Mouse (Mus musculus) forebrain, embryonic 12.5 days (tissue): Measurements from ENCODE around the gene Tas2r106. TPM values are rescaled to one million over a fixed set of nuclear protein-coding genes. Genes with fewer than 3 reads are reported as not detected.

ENCODE experiments used
- ATAC-seq: fragments of 200-750 bp; cut with Nextera tagmentation; 2 replicates; pipeline ENCODE4 v1.8.0; 2017; ENCODE audit warnings: moderate TSS enrichment; ENCODE audit not compliant: low FRiP score
- H3K27ac ChIP-seq: fragments of 300-500 bp; sonication (generic); 2 replicates; pipeline ENCODE4 v1.5.1; 2016; ENCODE audit warnings: mild to moderate bottlenecking
- H3K27me3 ChIP-seq: fragments of 300-500 bp; sonication (generic); 2 replicates; pipeline ENCODE4 v1.6.1; 2016; ENCODE audit warnings: mild to moderate bottlenecking
- H3K36me3 ChIP-seq: fragments of 300-500 bp; sonication (generic); replicated peaks from 2 replicates; pipeline ENCODE4 v1.6.1; 2016; ENCODE audit warnings: mild to moderate bottlenecking
- H3K4me1 ChIP-seq: fragments of 300-500 bp; sonication (generic); 2 replicates; pipeline ENCODE4 v1.6.1; 2016
- H3K4me2 ChIP-seq: fragments of 300-500 bp; sonication (generic); 2 replicates; pipeline ENCODE4 v1.6.1; 2016; ENCODE audit warnings: mild to moderate bottlenecking, moderate library complexity
- H3K4me3 ChIP-seq: fragments of 300-500 bp; sonication (generic); replicated peaks from 2 replicates; pipeline ENCODE4 v1.5.1; 2016; ENCODE audit warnings: mild to moderate bottlenecking
- H3K9ac ChIP-seq: fragments of 300-500 bp; sonication (generic); 2 replicates; pipeline ENCODE4 v1.6.1; 2016; ENCODE audit warnings: mild to moderate bottlenecking
- H3K9me3 ChIP-seq: fragments of 300-500 bp; sonication (generic); 2 replicates; pipeline ENCODE4 v1.6.1; 2016
- WGBS: fragments of 180-500 bp; shearing (Covaris S2); methylation state at CpG from one replicate; pipeline ENCODE4 v1.1.7; 2016; 5-methylcytosine and 5-hydroxymethylcytosine counted together
- polyA plus RNA-seq: library from polyadenylated mRNA; unstranded; fragments of >200 nt; fragmentation: Nextera tagmentation; extraction: Ambion mirVana; gene quantifications from 2 replicates; pipeline ENCODE4 v1.2.1, GENCODE M21; 2016

Tas2r106 gene
- polyA plus RNA-seq: not detected in 2 replicates

- H3K4me2 ChIP-seq: no peak within 1 kb of the TSS
- H3K4me1 ChIP-seq: no peaks in the 10 kb centered on the region
- H3K36me3 ChIP-seq: no peaks in the 10 kb centered on the region
- ATAC-seq: no peak
- peaks cover 4% of the 10 kb centered on the region for H3K9me3 ChIP-seq
- no peak within 1 kb of the TSS for H3K9ac ChIP-seq
- H3K27me3 ChIP-seq: no peaks in the 10 kb centered on the region
- no peak within 1 kb of the TSS for H3K4me3 ChIP-seq
- H3K27ac ChIP-seq: no peak within 1 kb of the TSS
- 71% methylated on average over 3 of the region's 3 CpGs for WGBS
Observed at GRCm38 (mm10) chr6:131678786-131679185, at the start of gene Tas2r106. Tas2r106 (minus strand) TSS chr6:131678886.

DNA sequence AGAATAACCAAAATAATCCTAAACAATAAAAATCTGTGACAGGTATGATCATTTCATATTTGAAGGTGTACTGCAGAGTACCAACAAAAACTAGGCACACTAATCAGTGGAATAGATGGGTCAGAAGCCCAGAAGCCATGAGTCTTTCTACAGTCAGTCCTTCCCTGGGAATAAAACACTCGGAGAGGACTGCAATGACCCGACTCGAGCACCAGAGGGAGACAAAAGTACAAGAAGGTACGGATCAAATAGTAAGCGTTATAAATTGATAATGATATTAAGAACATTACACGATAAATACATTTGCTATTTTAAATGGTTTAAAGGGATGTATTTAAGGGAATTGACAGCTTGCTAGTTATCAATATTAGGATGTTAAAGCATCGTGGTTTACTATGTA, 34.1 kb upstream of the Tas2r106 start:
- 48% methylated on average over 7 of the region's 7 CpGs for WGBS

DNA sequence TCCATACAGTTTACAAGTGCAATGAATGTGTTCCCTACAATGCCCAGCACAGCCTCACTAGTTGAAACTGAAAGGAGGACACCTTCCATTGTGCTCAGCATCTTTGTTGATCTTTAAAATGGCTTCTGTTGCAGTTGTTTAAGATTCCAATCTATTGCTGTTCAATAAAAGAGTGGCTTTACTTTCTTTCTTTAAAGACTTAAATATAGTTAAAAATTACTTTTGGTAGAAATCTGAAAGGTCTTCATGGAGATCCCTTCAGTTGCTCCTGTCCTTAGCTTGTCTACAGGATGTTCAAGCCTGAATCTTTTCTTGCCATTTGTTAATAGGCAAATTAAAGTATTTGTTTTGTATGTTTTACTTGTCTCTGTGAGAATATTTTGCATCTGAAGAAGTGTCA, 11.3 kb upstream of the Tas2r106 start, which contains the start of gene Tas2r114:
Tas2r114 (minus strand) TSS at position 101 of the 400 bp plus-strand sequence.
- Histone ChIP-seq H3K4me3 (no peak within 1 kb of the TSS), H3K27ac (no peak within 1 kb of the TSS), H3K36me3 (no peaks in the 10 kb centered on the region), H3K4me2 (no peak within 1 kb of the TSS), H3K9me3 (peaks cover 16% of the 10 kb centered on the region), H3K9ac (no peak within 1 kb of the TSS), H3K27me3 (no peaks in the 10 kb centered on the region), H3K4me1 (no peaks in the 10 kb centered on the region)
- ATAC-seq: no peak

More for the DNA sequence above, 34.1 kb upstream of the Tas2r106 start:
- Histone ChIP-seq H3K36me3 (no peaks in the 10 kb centered on the region), H3K9me3 (peaks cover 9% of the 10 kb centered on the region), H3K4me3 (no peak overlapping the region), H3K9ac (no peak overlapping the region), H3K4me1 (no peaks in the 10 kb centered on the region), H3K4me2 (no peak overlapping the region), H3K27me3 (no peaks in the 10 kb centered on the region), H3K27ac (no peak overlapping the region)
- ATAC-seq: no peak

GRCm38 (mm10) chr6:131687395-131687794, 8.7 kb upstream of the Tas2r106 start, which contains the start of gene Tas2r105:
Tas2r105 (minus strand) TSS chr6:131687495.
- no peak for ATAC-seq
- H3K4me2 ChIP-seq: no peak within 1 kb of the TSS

DNA sequence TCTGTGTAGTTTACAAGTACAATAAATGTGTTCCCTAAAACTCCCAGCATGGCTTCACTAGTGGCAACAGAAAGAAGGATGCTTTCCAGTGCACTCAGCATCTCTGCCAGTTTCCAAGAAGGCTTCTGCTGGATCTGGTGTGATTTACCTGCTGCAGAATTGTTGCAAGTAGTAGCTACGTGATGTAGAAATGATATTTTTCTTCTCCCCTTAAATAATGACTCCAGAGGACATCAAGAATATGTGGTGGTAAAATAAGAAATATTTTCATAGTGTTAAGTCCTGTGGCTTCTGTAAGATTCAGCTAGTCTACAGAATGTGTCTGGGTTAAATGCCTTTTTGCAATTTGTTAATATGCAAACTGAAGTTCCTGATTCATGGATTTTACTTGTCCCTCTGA, 7.0 kb upstream of the Tas2r106 start, which contains the start of gene Tas2r104:
Tas2r104 (minus strand) TSS at position 101 of the 400 bp plus-strand sequence.
- H3K4me3 ChIP-seq: no peak within 1 kb of the TSS
- 68% methylated on average over 1 of the region's 1 CpGs for WGBS
- no peak for ATAC-seq

More at GRCm38 (mm10) chr6:131687395-131687794, 8.7 kb upstream of the Tas2r106 start, which contains the start of gene Tas2r105:
- H3K27me3 ChIP-seq: no peaks in the 10 kb centered on the region
- H3K4me1 ChIP-seq: no peaks in the 10 kb centered on the region
- H3K27ac ChIP-seq: no peak within 1 kb of the TSS
- H3K9me3 ChIP-seq: peaks cover 13% of the 10 kb centered on the region
- H3K9ac ChIP-seq: no peak within 1 kb of the TSS
- H3K4me3 ChIP-seq: no peak within 1 kb of the TSS
- H3K36me3 ChIP-seq: no peaks in the 10 kb centered on the region
- 82% methylated on average over 1 of the region's 1 CpGs for WGBS

GRCm38 (mm10) chr6:131660049-131660448, 18.6 kb downstream of the Tas2r106 start, which contains the start of gene Tas2r107:
Tas2r107 (minus strand) TSS chr6:131660149.
- no peaks in the 10 kb centered on the region for H3K4me1 ChIP-seq
- no peaks in the 10 kb centered on the region for H3K36me3 ChIP-seq
- no peaks in the 10 kb centered on the region for H3K27me3 ChIP-seq
- no peak within 1 kb of the TSS for H3K4me2 ChIP-seq
- H3K27ac ChIP-seq: no peak within 1 kb of the TSS
- H3K9ac ChIP-seq: no peak within 1 kb of the TSS
- peaks cover 18% of the 10 kb centered on the region; the same call in 1 of the 2 replicates for H3K9me3 ChIP-seq
- H3K4me3 ChIP-seq: no peak within 1 kb of the TSS
- no peak for ATAC-seq

More for the DNA sequence above, 7.0 kb upstream of the Tas2r106 start, which contains the start of gene Tas2r104:
- H3K4me2 ChIP-seq: no peak within 1 kb of the TSS
- no peak within 1 kb of the TSS for H3K27ac ChIP-seq
- no peaks in the 10 kb centered on the region for H3K27me3 ChIP-seq
- H3K4me1 ChIP-seq: no peaks in the 10 kb centered on the region
- no peaks in the 10 kb centered on the region; the same call in 1 of the 2 replicates for H3K9me3 ChIP-seq
- H3K9ac ChIP-seq: no peak within 1 kb of the TSS
- H3K36me3 ChIP-seq: no peaks in the 10 kb centered on the region

- H3K27ac ChIP-seq: no peak within 1 kb of the TSS
- no peaks in the 10 kb centered on the region for H3K36me3 ChIP-seq
- H3K9ac ChIP-seq: no peak within 1 kb of the TSS
- H3K4me1 ChIP-seq: no peaks in the 10 kb centered on the region
- no peak within 1 kb of the TSS for H3K4me2 ChIP-seq
- ATAC-seq: no peak
- no peaks in the 10 kb centered on the region for H3K27me3 ChIP-seq
- H3K4me3 ChIP-seq: no peak within 1 kb of the TSS
- WGBS: 77% methylated on average over 3 of the region's 3 CpGs
- no peaks in the 10 kb centered on the region; the same call in 1 of the 2 replicates for H3K9me3 ChIP-seq
Observed at GRCm38 (mm10) chr6:131630812-131631211, 47.9 kb downstream of the Tas2r106 start, which contains the start of gene Tas2r130. Tas2r130 (minus strand) TSS chr6:131630912.

Other genes with a start within 250 kb of the Tas2r106 start
- not detected in 2 replicates for gene 5430401F13Rik, start 192.5 kb downstream of the Tas2r106 start, polyA plus RNA-seq
- not detected in 2 replicates for gene Gm6619, start 192.5 kb downstream of the Tas2r106 start, polyA plus RNA-seq
- not detected in 2 replicates for gene Tas2r130, start 48.0 kb downstream of the Tas2r106 start, polyA plus RNA-seq
- not detected in 2 replicates for gene Tas2r107, start 18.7 kb downstream of the Tas2r106 start, polyA plus RNA-seq
- gene Tas2r104, start 6.9 kb upstream of the Tas2r106 start, polyA plus RNA-seq: not detected in 2 replicates
- gene Tas2r105, start 8.6 kb upstream of the Tas2r106 start, polyA plus RNA-seq: not detected in 2 replicates
- not detected in 2 replicates for gene Tas2r114, start 11.2 kb upstream of the Tas2r106 start, polyA plus RNA-seq